Mouse (Mus musculus) lung, postnatal 10 days (tissue): ENCODE measurements around the gene Ppp1r1b.

ENCODE experiments used
- DNase-seq: peaks from one replicate; pipeline ENCODE4 v3.0.0; 2021

Gene Ppp1r1b

GRCm38 (mm10) chr11:98348083-98348961 is at the start of gene Ppp1r1b:
Ppp1r1b (plus strand) TSS chr11:98348404.
- DNase-seq: peak; percentile 62

- DNase-seq: peak; percentile 71
These were observed 49.6 kb upstream of the Ppp1r1b start for GRCm38 (mm10) chr11:98298484-98299205.

GRCm38 (mm10) chr11:98313790-98314323 is 34.3 kb upstream of the Ppp1r1b start:
- peak; percentile 81 for DNase-seq

GRCm38 (mm10) chr11:98317479-98317878 is 30.7 kb upstream of the Ppp1r1b start:
- DNase-seq: no peak

GRCm38 (mm10) chr11:98318421-98319116 is 29.6 kb upstream of the Ppp1r1b start:
- no peak for DNase-seq

GRCm38 (mm10) chr11:98319120-98319519 is 29.1 kb upstream of the Ppp1r1b start:
- DNase-seq: no peak

- DNase-seq: no peak
These were observed 28.7 kb upstream of the Ppp1r1b start for GRCm38 (mm10) chr11:98319544-98319943.

- no peak for DNase-seq
These were observed 28.3 kb upstream of the Ppp1r1b start for GRCm38 (mm10) chr11:98319944-98320343.

- DNase-seq: no peak
These were observed 27.8 kb upstream of the Ppp1r1b start for GRCm38 (mm10) chr11:98320381-98320780.

- DNase-seq: no peak
These were observed 27.2 kb upstream of the Ppp1r1b start for GRCm38 (mm10) chr11:98320806-98321676.

GRCm38 (mm10) chr11:98321677-98322003 is 26.6 kb upstream of the Ppp1r1b start:
- DNase-seq: no peak

GRCm38 (mm10) chr11:98322159-98322558 is 26.0 kb upstream of the Ppp1r1b start:
- DNase-seq: no peak

- DNase-seq: no peak
These were observed 24.9 kb upstream of the Ppp1r1b start for GRCm38 (mm10) chr11:98323136-98323866.

GRCm38 (mm10) chr11:98323933-98324332 is 24.3 kb upstream of the Ppp1r1b start:
- peak; percentile 50 for DNase-seq

GRCm38 (mm10) chr11:98325191-98325820 is 22.9 kb upstream of the Ppp1r1b start:
- DNase-seq: no peak

- no peak for DNase-seq
These were observed 22.4 kb upstream of the Ppp1r1b start for GRCm38 (mm10) chr11:98325821-98326218.

GRCm38 (mm10) chr11:98326741-98327135 is 21.5 kb upstream of the Ppp1r1b start:
- no peak for DNase-seq

- DNase-seq: no peak
These were observed 20.8 kb upstream of the Ppp1r1b start for GRCm38 (mm10) chr11:98327136-98328030.

GRCm38 (mm10) chr11:98328031-98328370 is 20.2 kb upstream of the Ppp1r1b start:
- DNase-seq: no peak
